Mouse (Mus musculus) spleen, adult 2 months (tissue): ENCODE data around the gene Prox2.

Source experiments
- CTCF ChIP-seq: fragments of 200-500 bp; IDR thresholded peaks from 2 replicates; pipeline ENCODE4 v1.5.1; 2011; ENCODE audit warnings: mild to moderate bottlenecking, inconsistent platforms; ENCODE audit not compliant: insufficient read depth, insufficient read length, insufficient replicate concordance; ENCODE audit errors: extremely low read depth
- POLR2A ChIP-seq: fragments of 200-500 bp; IDR thresholded peaks from 2 replicates; pipeline ENCODE4 v1.6.1; 2011; ENCODE audit warnings: low read depth, low read length, inconsistent platforms

DNA sequence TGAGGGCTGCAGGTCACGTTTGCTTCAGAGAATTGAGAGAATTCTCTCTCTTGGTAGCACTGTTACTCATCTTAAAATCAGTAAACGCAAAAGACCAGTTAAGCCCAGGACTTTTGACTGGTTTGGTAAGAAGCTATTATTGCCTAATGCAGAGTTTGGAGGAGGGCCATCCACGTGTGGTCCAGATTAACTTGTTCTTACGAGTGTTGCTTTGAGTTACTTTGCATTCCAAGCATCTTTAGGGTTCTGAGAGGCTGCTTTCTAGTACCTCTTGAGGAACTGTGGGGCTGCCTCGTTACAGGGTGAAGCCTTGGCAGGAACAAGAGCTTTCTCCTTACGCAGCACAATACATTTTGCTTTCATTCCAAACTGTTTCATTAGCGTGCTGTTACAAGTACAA, 5.1 kb upstream of the Prox2 start:
- no peak for TF ChIP-seq CTCF
- TF ChIP-seq POLR2A, result no peak
